Mouse (Mus musculus): ENCODE data around the gene Mapk13.
"Not testable (repeated sequence)": the region's sequence is repeated elsewhere in the genome, so short reads cannot be mapped to it uniquely, and the experiment has no call there.

Mapk13 gene

GRCm38 (mm10) chr17:28814529-28815097, 45.5 kb downstream of the Mapk13 start:
- no peak for DNase-seq (ENCODE audit: low read depth, low spot score)

GRCm38 (mm10) chr17:28815384-28816004, 46.4 kb downstream of the Mapk13 start:
- no peak for DNase-seq (ENCODE audit: low read depth, low spot score)

DNA sequence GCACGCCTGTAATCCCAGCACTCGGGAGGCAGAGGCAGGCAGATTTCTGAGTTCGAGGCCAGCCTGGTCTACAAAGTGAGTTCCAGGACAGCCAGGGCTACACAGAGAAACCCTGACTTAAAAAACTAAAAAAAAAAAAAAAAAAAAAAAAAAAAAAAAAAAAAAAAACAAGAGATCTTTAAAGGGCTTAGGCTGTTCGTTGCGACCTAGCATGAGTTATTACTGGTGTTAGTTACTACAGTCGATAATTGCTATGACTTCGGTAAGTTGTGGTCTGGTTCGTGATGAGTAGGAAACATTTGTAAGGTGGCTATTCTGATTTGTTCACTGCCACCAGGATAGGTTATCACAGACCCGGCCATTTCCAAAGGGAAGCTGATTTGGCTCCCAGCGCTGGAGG, 47.2 kb downstream of the Mapk13 start:
- DNase-seq (ENCODE audit: low read depth, low spot score): not testable (repeated sequence)

GRCm38 (mm10) chr17:28816875-28817811, 48.0 kb downstream of the Mapk13 start:
- no peak for DNase-seq (ENCODE audit: low read depth, low spot score)

DNA sequence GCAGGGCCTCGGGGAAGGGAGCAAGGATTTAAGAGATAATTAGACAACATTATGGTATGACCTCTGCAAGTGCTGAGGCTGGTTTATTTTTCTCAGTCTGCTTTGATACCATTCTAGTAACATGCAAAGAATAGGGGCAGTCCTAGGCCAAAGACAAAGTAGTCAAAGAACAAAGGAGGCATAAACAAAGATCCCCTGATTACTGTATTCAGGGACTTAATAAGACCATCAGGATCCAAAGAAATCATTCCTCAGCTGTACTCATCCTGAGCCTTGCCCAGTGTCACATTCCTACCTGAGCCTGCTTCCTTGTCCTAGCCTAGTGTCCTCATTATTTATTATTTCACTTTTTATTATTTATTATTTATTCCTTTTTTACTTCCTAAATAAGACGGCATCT, 51.1 kb downstream of the Mapk13 start:
- DNase-seq (ENCODE audit: low read depth, low spot score): no peak

DNA sequence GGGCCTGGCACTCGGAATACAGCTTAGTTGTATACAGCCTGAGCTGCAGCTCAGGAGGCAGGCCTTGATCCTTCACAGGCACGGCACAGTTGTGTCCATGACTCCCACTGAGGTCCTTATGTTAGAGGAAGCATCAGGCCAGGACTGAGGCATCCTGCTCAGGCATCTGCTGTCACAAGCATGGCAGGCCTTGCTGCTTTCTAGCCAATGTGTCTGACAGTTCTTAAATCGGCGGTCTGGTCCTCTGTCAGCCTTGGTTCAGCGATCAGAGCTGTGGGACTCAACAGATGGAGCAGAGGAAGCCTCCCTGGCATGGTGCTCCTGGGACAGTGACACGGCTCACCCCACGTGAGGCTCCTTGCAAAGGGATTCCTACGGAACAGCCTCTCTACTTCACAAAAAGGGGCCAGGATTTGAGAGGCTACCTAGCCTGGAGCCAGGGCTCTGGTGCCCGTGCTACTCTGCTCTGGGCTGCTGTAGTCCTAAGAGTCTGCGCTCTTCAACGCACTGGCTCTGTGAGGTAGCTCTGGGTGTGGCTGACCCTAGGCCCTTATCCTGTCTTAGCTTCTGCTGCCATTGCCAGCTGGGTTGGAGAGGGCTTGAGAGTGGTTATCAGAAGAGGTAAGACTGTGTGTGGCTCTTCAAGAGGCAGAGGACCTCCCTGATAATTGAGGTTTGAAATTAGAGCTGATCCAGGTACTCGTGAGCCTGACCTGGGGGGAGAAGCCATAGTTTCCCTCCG, 54.1 kb downstream of the Mapk13 start:
- no peak for DNase-seq (ENCODE audit: low read depth, low spot score)

DNA sequence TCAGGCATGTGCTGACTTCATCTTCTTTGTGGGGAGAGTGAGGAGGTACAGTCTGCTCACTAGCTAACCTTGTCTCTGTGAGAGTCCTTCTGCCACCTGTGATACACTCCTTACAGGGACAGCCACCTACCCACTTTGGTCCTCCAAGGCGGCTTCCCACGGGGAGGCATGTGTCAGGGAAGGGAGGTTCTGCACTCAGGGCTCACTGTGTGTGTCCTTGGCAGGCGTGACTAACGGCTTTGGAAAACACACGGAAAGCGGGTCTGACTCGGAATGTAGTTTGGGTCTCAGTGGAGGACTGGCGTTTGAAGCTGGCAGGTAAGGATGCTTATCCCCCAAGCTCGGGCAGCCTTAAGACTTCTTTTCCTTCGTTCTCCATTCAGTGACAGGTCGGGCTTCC, 54.7 kb downstream of the Mapk13 start:
- no peak for DNase-seq (ENCODE audit: low read depth, low spot score)

DNA sequence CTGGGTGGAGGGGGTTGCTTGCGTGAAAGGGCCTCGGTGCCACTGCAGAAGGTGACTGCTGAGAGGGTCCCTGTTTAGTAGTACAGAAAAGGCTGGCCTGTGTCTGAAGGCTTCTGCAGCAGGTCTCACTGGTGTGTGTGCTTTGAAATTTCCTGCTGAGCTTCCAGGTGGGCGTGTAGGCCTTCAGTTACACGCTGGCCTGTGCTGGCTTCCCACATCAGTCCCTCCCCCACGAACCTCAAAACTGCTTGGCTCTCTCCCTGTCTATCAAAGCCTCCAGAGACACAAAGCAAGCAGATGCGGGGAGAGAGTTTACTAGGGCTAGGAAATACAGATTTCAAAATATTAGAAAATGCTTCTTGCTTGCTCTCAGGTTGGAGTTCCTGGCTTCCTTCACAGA, 55.8 kb downstream of the Mapk13 start:
- no peak for DNase-seq (ENCODE audit: low read depth, low spot score)

- no peak for DNase-seq (ENCODE audit: low read depth, low spot score)
Observed at GRCm38 (mm10) chr17:28825359-28826041, 56.4 kb downstream of the Mapk13 start.

GRCm38 (mm10) chr17:28827665-28828231, 58.7 kb downstream of the Mapk13 start:
- no peak for DNase-seq (ENCODE audit: low read depth, low spot score)

DNA sequence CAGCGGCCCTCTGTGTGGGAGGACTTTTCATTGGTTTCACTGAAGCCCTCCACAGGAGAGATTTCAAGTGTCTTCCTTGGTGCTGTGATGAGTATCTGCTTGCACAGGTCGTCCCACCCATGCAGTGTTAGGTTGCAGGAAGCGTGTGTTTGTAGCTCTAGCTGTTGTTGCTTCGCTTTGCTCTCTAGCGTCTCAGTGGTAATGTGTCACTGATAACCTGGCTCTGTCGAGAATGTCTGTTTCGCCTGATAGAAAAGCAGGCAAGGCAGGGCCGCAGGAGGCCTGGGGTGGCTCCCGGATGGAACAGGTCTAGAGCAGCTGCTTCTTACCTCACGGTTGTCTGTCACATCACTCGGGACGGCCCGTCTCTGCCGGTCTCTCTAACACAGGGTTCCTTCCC, 60.0 kb downstream of the Mapk13 start:
- no peak for DNase-seq (ENCODE audit: low read depth, low spot score)

Measured in A20 (cell line).